Mouse (Mus musculus): ENCODE data around the gene Rab17. TPM values are rescaled to one million over a fixed set of nuclear protein-coding genes. Genes with fewer than 3 reads are reported as not detected.
A peak's percentile ranks its signal among the peaks of the same experiment; 100 is the strongest.

Gene Rab17
- total RNA-seq, 1 experiment from 2014 or later = not detected

- no peak for DNase-seq
Measured at GRCm38 (mm10) chr1:90927929-90928574, 41.4 kb downstream of the Rab17 start.

DNA sequence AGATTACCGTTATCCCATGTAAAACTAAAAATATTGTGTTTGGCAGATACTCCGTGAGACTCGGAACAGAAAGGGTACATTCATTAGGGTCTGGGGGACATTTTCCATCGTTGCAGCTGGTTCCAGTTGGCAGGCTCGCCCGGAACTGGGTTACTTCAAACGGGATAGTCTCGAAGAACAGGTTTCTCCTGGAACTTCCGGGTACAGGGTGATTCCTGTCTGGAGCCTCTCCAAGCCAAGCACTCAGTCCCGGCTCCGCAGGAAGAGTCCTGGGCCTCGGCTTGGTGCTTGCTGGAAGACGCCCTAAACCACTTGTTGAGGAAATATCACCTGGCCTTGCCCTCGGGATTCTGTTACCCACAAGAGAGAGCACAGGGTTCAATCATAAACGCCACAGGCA, 42.2 kb downstream of the Rab17 start:
- DNase-seq = no peak

DNA sequence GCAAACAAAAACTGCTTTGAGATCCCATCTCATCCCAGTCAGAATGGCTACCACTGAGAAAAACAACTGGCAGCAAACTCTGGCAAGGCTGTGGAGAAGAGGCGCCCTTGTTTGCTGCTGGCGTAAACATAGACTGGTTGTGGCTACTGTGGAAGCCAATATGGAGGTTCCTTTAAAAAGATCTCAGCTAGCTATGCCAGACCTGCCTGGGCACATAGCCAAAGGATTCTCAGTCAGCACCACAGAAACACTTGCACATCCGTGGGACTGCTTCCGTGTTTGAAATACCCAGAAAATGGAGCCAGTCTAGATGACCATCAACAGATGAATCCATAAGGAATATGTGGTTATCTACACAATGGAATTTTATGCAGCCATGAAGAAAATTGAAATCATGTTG, 43.4 kb downstream of the Rab17 start:
- DNase-seq = no peak

- no peak for DNase-seq
Measured at GRCm38 (mm10) chr1:90921687-90922086, 47.8 kb downstream of the Rab17 start.

- DNase-seq = no peak
Measured at GRCm38 (mm10) chr1:90917509-90917908, 52.0 kb downstream of the Rab17 start.

DNA sequence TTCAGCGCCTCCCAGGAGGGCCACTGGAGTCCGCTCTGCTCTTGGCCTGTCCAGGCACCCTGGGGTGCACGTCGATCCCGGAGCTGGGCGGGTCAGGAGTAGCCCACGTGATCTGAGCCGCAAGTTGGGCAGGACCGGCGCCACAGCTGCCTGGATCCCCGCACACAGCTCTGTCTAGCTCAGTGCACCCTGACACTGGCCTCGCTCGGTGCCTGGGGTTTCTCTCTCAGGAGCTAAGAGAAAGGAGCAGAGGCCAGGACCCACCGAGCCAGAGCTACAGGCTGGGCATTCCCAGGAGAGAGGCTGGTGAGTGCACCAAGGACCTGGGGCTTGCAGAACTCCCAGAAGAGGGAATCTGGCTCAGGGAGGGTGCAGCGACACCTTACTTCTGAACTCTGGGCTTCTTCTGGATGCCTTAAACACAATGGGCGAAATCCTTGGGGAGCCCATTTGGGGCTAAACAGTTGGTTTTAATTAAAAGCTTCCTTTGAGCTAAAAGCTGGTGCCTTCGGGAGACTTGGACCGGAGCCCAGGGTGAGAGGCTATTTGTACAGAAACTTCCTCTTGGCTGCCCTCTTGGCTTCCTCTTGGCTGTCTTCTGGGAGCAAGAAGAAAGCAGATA, 54.4 kb downstream of the Rab17 start, which contains the start of gene Mlph:
TSS of gene Mlph (plus strand) at position 138 of the 622 bp plus-strand sequence.
- DNase-seq = peak; percentile 48

DNA sequence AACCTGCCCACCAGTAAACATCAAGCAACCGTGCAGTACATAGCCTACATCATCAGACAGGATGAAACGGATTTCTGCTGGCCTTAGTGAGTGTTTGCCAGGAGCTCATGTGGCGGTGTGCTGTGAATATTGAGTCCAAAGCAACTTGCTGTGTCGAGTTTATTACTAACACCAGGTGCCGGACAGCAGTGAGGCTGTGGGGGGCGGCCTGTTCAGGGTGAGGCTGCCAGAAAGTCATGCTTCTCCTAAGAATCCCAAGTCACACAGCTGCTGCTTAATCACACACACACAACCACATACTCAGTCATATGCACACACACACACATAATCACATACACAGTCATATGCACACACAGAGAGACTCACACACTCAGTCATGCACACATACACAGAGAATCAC, 56.2 kb downstream of the Rab17 start:
- DNase-seq = no peak

DNA sequence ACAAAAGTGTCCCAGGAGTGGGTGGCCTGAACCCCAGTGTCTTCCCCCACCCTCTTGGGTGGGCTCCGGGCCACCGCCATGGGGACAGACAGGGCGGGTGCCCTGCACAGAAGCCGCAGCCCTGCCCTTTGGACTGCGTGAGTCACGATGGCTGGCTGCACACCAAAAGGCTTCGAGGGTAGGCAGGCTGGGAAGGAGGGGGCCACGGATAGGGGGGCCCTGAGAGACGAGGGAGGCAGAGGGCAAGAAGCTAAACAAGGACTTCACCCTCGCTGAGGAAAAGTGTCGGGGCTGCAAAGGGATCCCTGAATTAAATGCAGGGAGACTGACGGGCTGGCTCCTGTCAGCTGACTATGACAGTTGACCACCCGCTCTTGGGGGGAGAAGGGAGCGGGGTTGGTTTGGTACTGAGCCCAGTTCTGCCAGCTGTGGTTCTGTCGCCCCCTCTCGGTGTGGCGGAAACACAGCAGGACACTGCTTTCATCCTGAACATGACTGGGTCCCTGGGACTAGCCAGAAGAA, 59.8 kb downstream of the Rab17 start:
- peak; percentile 84 for DNase-seq

DNA sequence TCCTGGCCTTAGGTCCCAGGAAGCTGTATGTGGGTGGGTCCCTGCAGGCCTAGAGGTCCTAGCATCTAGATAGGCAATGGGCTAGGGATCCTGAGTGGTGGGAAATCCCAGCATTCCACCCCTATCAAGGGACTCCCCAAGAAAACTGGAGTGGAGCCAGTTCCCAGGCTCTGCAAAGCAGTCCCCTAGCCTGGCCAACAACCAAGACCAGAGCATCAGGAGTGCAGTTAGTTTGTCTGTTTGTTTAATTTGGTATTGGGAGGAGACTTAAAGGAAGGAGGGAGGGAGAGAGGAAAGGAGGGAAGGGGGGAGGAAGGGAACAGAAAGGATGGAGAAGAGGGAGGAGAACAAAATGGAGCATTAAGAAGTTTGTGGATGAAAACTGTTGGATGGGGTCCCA, 60.3 kb downstream of the Rab17 start:
- no peak for DNase-seq

Other genes starting within 250 kb of the Rab17 start
- 24.4 and 34.2 TPM in 2 replicates for gene Col6a3, start 125.7 kb downstream of the Rab17 start, total RNA-seq (2021)
- 2.3 and 3.1 TPM in 2 replicates for gene Mlph, start 54.6 kb downstream of the Rab17 start, total RNA-seq (2021)
- gene Prlh, start 16.6 kb downstream of the Rab17 start, total RNA-seq (2021) = not detected in 2 replicates
- gene Lrrfip1, start 29.1 kb upstream of the Rab17 start, total RNA-seq (2021) = 67.6 and 69.4 TPM in 2 replicates
- gene Rbm44, start 175.4 kb upstream of the Rab17 start, total RNA-seq (2021) = 0.36 TPM in 1 of 2 replicates, not detected in the other
- gene Ramp1, start 210.2 kb upstream of the Rab17 start, total RNA-seq (2021) = 6.4 and 8.1 TPM in 2 replicates